Mouse (Mus musculus): ENCODE results near the gene Hspbp1. TPM values are rescaled to one million over a fixed set of nuclear protein-coding genes. Genes with fewer than 3 reads are reported as not detected.

The Hspbp1 gene
- total RNA-seq, 2 experiments from 2014 or later, result 82.1 to 92.1 TPM

GRCm38 (mm10) chr7:4647291-4647690 is 37.6 kb downstream of the Hspbp1 start:
- Histone ChIP-seq H3K4me3 (no peak overlapping the region), H3K27ac (no peak overlapping the region)
- TF ChIP-seq CTCF (conservative IDR thresholded peaks at IDR 0.05), result no peak
- DNase-seq (ENCODE audit: low spot score in 2 of 2), result peak in 1 of 2 experiments; percentile 5

- no peak for TF ChIP-seq CTCF (conservative IDR thresholded peaks at IDR 0.05)
- H3K4me3 ChIP-seq, result no peak overlapping the region
- no peak overlapping the region for H3K27ac ChIP-seq
- DNase-seq (ENCODE audit: low spot score in 2 of 2), result peak in 1 of 2 experiments; percentile 2
Observed at GRCm38 (mm10) chr7:4646806-4647205, 38.1 kb downstream of the Hspbp1 start.

GRCm38 (mm10) chr7:4643225-4643624 is 41.6 kb downstream of the Hspbp1 start:
- no peak for TF ChIP-seq CTCF (conservative IDR thresholded peaks at IDR 0.05)
- DNase-seq (ENCODE audit: low spot score in 2 of 2), result peak in 1 of 2 experiments; percentile 5
- H3K4me3 ChIP-seq, result no peak overlapping the region
- no peak overlapping the region for H3K27ac ChIP-seq

- DNase-seq (ENCODE audit: low spot score in 2 of 2), result peak in 1 of 2 experiments; percentile 8
- Histone ChIP-seq H3K4me3 (no peak overlapping the region), H3K27ac (peak overlapping the region; percentile 72; the same call in 1 of the 2 replicates)
- TF ChIP-seq CTCF (conservative IDR thresholded peaks at IDR 0.05), result no peak
Observed at GRCm38 (mm10) chr7:4641956-4642355, 42.9 kb downstream of the Hspbp1 start.

GRCm38 (mm10) chr7:4641155-4641554 is 43.7 kb downstream of the Hspbp1 start:
- H3K27ac ChIP-seq, result peak overlapping the region; percentile 72
- peak; percentile 32 for TF ChIP-seq CTCF (conservative IDR thresholded peaks at IDR 0.05)
- DNase-seq (ENCODE audit: low spot score in 2 of 2), result peak in 1 of 2 experiments; percentile 18
- no peak overlapping the region for H3K4me3 ChIP-seq

GRCm38 (mm10) chr7:4636179-4636578 is 48.7 kb downstream of the Hspbp1 start:
- no peak overlapping the region for H3K27ac ChIP-seq
- peak in 1 of 2 experiments; percentile 2 for DNase-seq (ENCODE audit: low spot score in 2 of 2)
- H3K4me3 ChIP-seq, result no peak overlapping the region
- no peak for TF ChIP-seq CTCF (conservative IDR thresholded peaks at IDR 0.05)

GRCm38 (mm10) chr7:4631031-4631430 is 53.8 kb downstream of the Hspbp1 start, which contains the start of gene Tmem86b:
Tmem86b (minus strand) TSS chr7:4631422.
- no peak for DNase-seq (ENCODE audit: low spot score in 2 of 2)
- Histone ChIP-seq H3K4me3 (no peak within 1 kb of the TSS), H3K27ac (no peak within 1 kb of the TSS)
- TF ChIP-seq CTCF (conservative IDR thresholded peaks at IDR 0.05), result no peak

GRCm38 (mm10) chr7:4630198-4630597 is 54.7 kb downstream of the Hspbp1 start:
- DNase-seq (ENCODE audit: low spot score in 2 of 2), result no peak
- no peak overlapping the region for H3K4me3 ChIP-seq
- no peak for TF ChIP-seq CTCF (conservative IDR thresholded peaks at IDR 0.05)
- no peak overlapping the region for H3K27ac ChIP-seq

- DNase-seq (ENCODE audit: low spot score in 2 of 2), result no peak
- H3K27ac ChIP-seq, result no peak overlapping the region
- no peak overlapping the region for H3K4me3 ChIP-seq
- no peak for TF ChIP-seq CTCF (conservative IDR thresholded peaks at IDR 0.05)
Observed at GRCm38 (mm10) chr7:4629586-4629985, 55.3 kb downstream of the Hspbp1 start.

- DNase-seq (ENCODE audit: low spot score in 2 of 2), result no peak
- TF ChIP-seq CTCF (conservative IDR thresholded peaks at IDR 0.05), result no peak
- Histone ChIP-seq H3K27ac (no peak overlapping the region), H3K4me3 (no peak overlapping the region)
Observed at GRCm38 (mm10) chr7:4625928-4626327, 58.9 kb downstream of the Hspbp1 start.

- no peak overlapping the region for H3K4me3 ChIP-seq
- peak; percentile 55 for TF ChIP-seq CTCF (conservative IDR thresholded peaks at IDR 0.05)
- no peak for DNase-seq (ENCODE audit: low spot score in 2 of 2)
- no peak overlapping the region for H3K27ac ChIP-seq
Observed at GRCm38 (mm10) chr7:4624343-4624742, 60.5 kb downstream of the Hspbp1 start.

- DNase-seq (ENCODE audit: low spot score in 2 of 2), result peak in 1 of 2 experiments; percentile 46
Observed at GRCm38 (mm10) chr7:4623544-4624189, 61.2 kb downstream of the Hspbp1 start.

GRCm38 (mm10) chr7:4619979-4620378 is 64.9 kb downstream of the Hspbp1 start:
- DNase-seq (ENCODE audit: low spot score in 2 of 2), result no peak
- no peak overlapping the region for H3K27ac ChIP-seq
- no peak overlapping the region for H3K4me3 ChIP-seq
- no peak for TF ChIP-seq CTCF (conservative IDR thresholded peaks at IDR 0.05)

More at GRCm38 (mm10) chr7:4623544-4624189, 61.2 kb downstream of the Hspbp1 start:
- Histone ChIP-seq H3K27ac (no peak overlapping the region), H3K4me3 (no peak overlapping the region)
- peak; percentile 64 for TF ChIP-seq CTCF (conservative IDR thresholded peaks at IDR 0.05)
